Mouse (Mus musculus): ENCODE measurements around the gene Pknox1.

DNA sequence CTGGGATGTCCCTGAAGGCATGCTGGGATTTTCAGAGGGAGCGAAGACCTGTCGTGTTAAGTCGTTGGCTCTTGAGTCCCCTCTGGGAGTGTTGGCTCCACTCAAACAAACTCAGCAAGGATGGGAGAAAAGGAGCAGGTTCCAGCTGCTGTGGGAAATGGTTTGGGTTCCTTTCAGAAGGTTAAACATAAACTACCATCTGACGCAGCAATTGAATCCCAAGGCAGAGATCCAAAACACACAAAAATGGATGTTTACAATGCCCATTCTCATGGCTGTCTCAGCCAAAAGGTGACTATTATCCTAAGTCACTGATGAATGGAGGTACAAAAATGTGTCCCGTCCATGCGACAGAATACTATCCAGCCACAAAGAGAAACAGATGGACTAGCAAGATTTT, 68.5 kb downstream of the Pknox1 start:
- TF ChIP-seq CTCF (conservative IDR thresholded peaks at IDR 0.05; ENCODE audit: insufficient read depth, insufficient read length, low read depth, low read length): no peak
- TF ChIP-seq POLR2A (IDR thresholded peaks at IDR 0.05; ENCODE audit: low read depth, low read length): no peak

Data from kidney, adult 2 months (tissue).